Mouse (Mus musculus) hindbrain, postnatal 0 days (tissue): ENCODE results near the gene Tmem132c. TPM values are rescaled to one million over a fixed set of nuclear protein-coding genes. Genes with fewer than 3 reads are reported as not detected.

ENCODE experiments used
- ATAC-seq: fragments of 200-750 bp; cut with Nextera tagmentation; 2 replicates; pipeline ENCODE4 v1.8.0; 2017; ENCODE audit warnings: mild to moderate bottlenecking, moderate TSS enrichment, moderate library complexity
- DNase-seq: peaks from one replicate; pipeline ENCODE4 v3.0.0-alpha.2; 2015; ENCODE audit warnings: low spot score
- H3K27ac ChIP-seq: fragments of 300-500 bp; sonication (generic); 2 replicates; pipeline ENCODE4 v1.5.1; 2014; ENCODE audit warnings: mild to moderate bottlenecking
- H3K27me3 ChIP-seq: fragments of 300-500 bp; sonication (generic); 2 replicates; pipeline ENCODE4 v1.6.1; 2014; ENCODE audit warnings: low read length, mixed read lengths; ENCODE audit not compliant: insufficient read depth
- H3K36me3 ChIP-seq: fragments of 300-500 bp; sonication (generic); 2 replicates; pipeline ENCODE4 v1.6.1; 2014; ENCODE audit warnings: low read length, mixed read lengths; ENCODE audit not compliant: insufficient read depth
- H3K4me1 ChIP-seq: fragments of 300-500 bp; sonication (generic); 2 replicates; pipeline ENCODE4 v1.6.1; 2014; ENCODE audit warnings: antibody characterized with exemption, low read length, mixed read lengths; ENCODE audit not compliant: insufficient read depth
- H3K4me2 ChIP-seq: fragments of 300-500 bp; sonication (generic); 2 replicates; pipeline ENCODE4 v1.6.1; 2014; ENCODE audit warnings: low read depth, mild to moderate bottlenecking, low read length, moderate library complexity, mixed read lengths
- H3K4me3 ChIP-seq: fragments of 300-500 bp; sonication (generic); 2 replicates; pipeline ENCODE4 v1.5.1; 2014; ENCODE audit warnings: low read length
- H3K9ac ChIP-seq: fragments of 300-500 bp; sonication (generic); replicated peaks from 2 replicates; pipeline ENCODE4 v1.6.1; 2014; ENCODE audit warnings: mild to moderate bottlenecking, low read length, moderate library complexity, mixed read lengths
- H3K9me3 ChIP-seq: fragments of 300-500 bp; sonication (generic); 2 replicates; pipeline ENCODE4 v1.6.1; 2016; ENCODE audit warnings: low read length, mixed read lengths
- CTCF ChIP-seq: IDR thresholded peaks from 2 replicates; pipeline ENCODE4 v1.5.1; 2016; ENCODE audit warnings: antibody characterized with exemption, control low read depth, low read depth
- WGBS: fragments of 180-500 bp; shearing (Covaris S2); extraction: QIAGEN DNeasy Blood & Tissue Kit; methylation state at CpG from one replicate; pipeline ENCODE4 v1.1.7; 2014; 5-methylcytosine and 5-hydroxymethylcytosine counted together
- polyA plus RNA-seq: library from polyadenylated mRNA; unstranded; fragments of >200 nt; fragmentation: Nextera tagmentation; extraction: Ambion mirVana; gene quantifications from 2 replicates; pipeline ENCODE4 v1.2.1, GENCODE M21; 2015
- total RNA-seq: library from RNA; depleted of rRNA; stranded (reverse); fragments of >200 nt; gene quantifications from 2 replicates; pipeline ENCODE4 v1.2.3, GENCODE M21; 2014

Gene Tmem132c
- total and polyA plus RNA-seq, 2 experiments from 2014 or later: 12.9 to 46.0 TPM

- Histone ChIP-seq H3K4me2 (no peak overlapping the region), H3K4me1 (0 out of 2 replicates have a peak, but pooled peaks cover 10% of the 10 kb centered on the region), H3K27me3 (no peaks in the 10 kb centered on the region), H3K4me3 (no peak overlapping the region), H3K27ac (0 out of 2 replicates have a peak overlapping the region, but pooled peaks have one; percentile 66), H3K36me3 (no peaks in the 10 kb centered on the region), H3K9ac (no peak overlapping the region), H3K9me3 (no peaks in the 10 kb centered on the region)
- ATAC-seq: no peak
- DNase-seq: no peak
- no peak for TF ChIP-seq CTCF
- 46% methylated on average over 7 of the region's 7 CpGs for WGBS
Measured at GRCm38 (mm10) chr5:127291581-127291980, 50.0 kb downstream of the Tmem132c start.

GRCm38 (mm10) chr5:127293698-127294097 lies 52.1 kb downstream of the Tmem132c start:
- no peak for ATAC-seq
- Histone ChIP-seq H3K4me1 (peaks cover 15% of the 10 kb centered on the region; the same call in 1 of the 2 replicates), H3K4me3 (no peak overlapping the region), H3K9ac (no peak overlapping the region), H3K36me3 (no peaks in the 10 kb centered on the region), H3K4me2 (no peak overlapping the region), H3K27ac (no peak overlapping the region), H3K9me3 (no peaks in the 10 kb centered on the region), H3K27me3 (no peaks in the 10 kb centered on the region)
- no peak for TF ChIP-seq CTCF
- WGBS: 84% methylated on average over 3 of the region's 3 CpGs
- DNase-seq: no peak

- no peaks in the 10 kb centered on the region for H3K27me3 ChIP-seq
Measured at GRCm38 (mm10) chr5:127297461-127297860, 55.9 kb downstream of the Tmem132c start.

GRCm38 (mm10) chr5:127298060-127298459 lies 56.5 kb downstream of the Tmem132c start:
- H3K27me3 ChIP-seq: no peaks in the 10 kb centered on the region
- no peaks in the 10 kb centered on the region for H3K36me3 ChIP-seq
- no peaks in the 10 kb centered on the region for H3K9me3 ChIP-seq
- H3K9ac ChIP-seq: no peak overlapping the region
- H3K4me3 ChIP-seq: no peak overlapping the region
- H3K4me2 ChIP-seq: no peak overlapping the region
- no peak for TF ChIP-seq CTCF
- no peak overlapping the region for H3K27ac ChIP-seq
- ATAC-seq (no peak), DNase-seq (peak; percentile 20)
- 28% methylated on average over 2 of the region's 2 CpGs for WGBS
- H3K4me1 ChIP-seq: peaks cover 12% of the 10 kb centered on the region; the same call in 1 of the 2 replicates

More at GRCm38 (mm10) chr5:127297461-127297860, 55.9 kb downstream of the Tmem132c start:
- ATAC-seq (no peak), DNase-seq (no peak)
- Histone ChIP-seq H3K4me2 (no peak overlapping the region), H3K9me3 (no peaks in the 10 kb centered on the region), H3K4me1 (peaks cover 12% of the 10 kb centered on the region; the same call in 1 of the 2 replicates), H3K36me3 (no peaks in the 10 kb centered on the region), H3K4me3 (no peak overlapping the region), H3K27ac (no peak overlapping the region), H3K9ac (no peak overlapping the region)
- 25% methylated on average over 5 of the region's 5 CpGs for WGBS
- TF ChIP-seq CTCF: no peak

GRCm38 (mm10) chr5:127299010-127299409 lies 57.4 kb downstream of the Tmem132c start:
- Histone ChIP-seq H3K4me3 (no peak overlapping the region), H3K9me3 (no peaks in the 10 kb centered on the region), H3K27me3 (no peaks in the 10 kb centered on the region), H3K4me2 (no peak overlapping the region), H3K9ac (no peak overlapping the region), H3K27ac (no peak overlapping the region), H3K4me1 (peaks cover 12% of the 10 kb centered on the region; the same call in 1 of the 2 replicates), H3K36me3 (no peaks in the 10 kb centered on the region)
- DNase-seq (no peak), ATAC-seq (no peak)
- TF ChIP-seq CTCF: no peak
- 56% methylated on average over 1 of the region's 1 CpGs for WGBS

- Histone ChIP-seq H3K27ac (no peak overlapping the region; the same call in 1 of the 2 replicates), H3K9me3 (no peaks in the 10 kb centered on the region), H3K4me2 (no peak overlapping the region), H3K9ac (no peak overlapping the region), H3K27me3 (no peaks in the 10 kb centered on the region), H3K4me3 (no peak overlapping the region), H3K4me1 (peaks cover 9% of the 10 kb centered on the region; the same call in 1 of the 2 replicates), H3K36me3 (no peaks in the 10 kb centered on the region)
- DNase-seq (peak; percentile 83), ATAC-seq (peak; percentile 62)
- WGBS: 26% methylated on average over 8 of the region's 8 CpGs
- no peak for TF ChIP-seq CTCF
Measured at GRCm38 (mm10) chr5:127300597-127301254, 59.1 kb downstream of the Tmem132c start.

GRCm38 (mm10) chr5:127305312-127305711 lies 63.7 kb downstream of the Tmem132c start:
- H3K4me2 ChIP-seq: no peak overlapping the region
- no peaks in the 10 kb centered on the region for H3K4me1 ChIP-seq
- ATAC-seq: no peak
- no peaks in the 10 kb centered on the region for H3K9me3 ChIP-seq
- TF ChIP-seq CTCF: no peak
- DNase-seq: no peak
- H3K27me3 ChIP-seq: no peaks in the 10 kb centered on the region
- H3K4me3 ChIP-seq: no peak overlapping the region
- WGBS: 58% methylated on average over 5 of the region's 5 CpGs
- H3K27ac ChIP-seq: no peak overlapping the region
- H3K9ac ChIP-seq: no peak overlapping the region
- H3K36me3 ChIP-seq: no peaks in the 10 kb centered on the region
